Mouse (Mus musculus): ENCODE data around the gene Tmed10. TPM values are rescaled to one million over a fixed set of nuclear protein-coding genes. Genes with fewer than 3 reads are reported as not detected.
A peak's percentile ranks its signal among the peaks of the same experiment; 100 is the strongest.

The Tmed10 gene
- polyA plus RNA-seq, 1 experiment from 2014 or later: 266 TPM

DNA sequence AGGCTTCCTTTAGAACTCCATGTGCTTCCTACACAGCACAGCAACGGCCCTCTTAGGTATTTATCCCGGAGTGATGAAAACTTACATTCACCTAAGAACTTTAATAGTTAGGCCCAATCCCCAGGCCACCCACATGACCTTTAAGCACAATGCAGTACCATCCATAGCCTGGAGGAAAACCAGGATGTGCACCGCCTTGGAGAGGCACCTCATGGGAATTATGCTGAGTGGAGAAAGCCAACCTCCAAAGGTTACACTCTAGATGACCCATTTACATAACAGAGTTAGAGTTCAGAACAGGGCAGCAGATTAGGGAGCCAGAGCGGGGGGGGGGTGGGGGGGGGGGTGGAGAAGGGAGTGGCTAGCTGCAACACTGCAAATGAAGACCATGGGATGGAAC, 32.3 kb downstream of the Tmed10 start:
- peaks cover 7% of the 10 kb centered on the region for H3K4me1 ChIP-seq (ENCODE audit: control insufficient read depth, insufficient read depth, low read length)
- H3K27me3 ChIP-seq (ENCODE audit: control insufficient read depth, insufficient read depth, low read length): no peaks in the 10 kb centered on the region
- ATAC-seq (ENCODE audit: low FRiP score): no peak
- H3K4me2 ChIP-seq: no peak overlapping the region
- no peaks in the 10 kb centered on the region for H3K9me3 ChIP-seq (ENCODE audit: control insufficient read depth, low read length)
- DNase-seq (ENCODE audit: low spot score, missing footprints): no peak
- no peak overlapping the region for H3K9ac ChIP-seq (ENCODE audit: low read length)
- peaks cover 3% of the 10 kb centered on the region; the same call in 1 of the 2 replicates for H3K36me3 ChIP-seq (ENCODE audit: control insufficient read depth, insufficient read depth, low read length)
- no peak overlapping the region for H3K4me3 ChIP-seq (ENCODE audit: low read depth, low read length)
- WGBS: 73% methylated on average over 4 of the region's 4 CpGs
- H3K27ac ChIP-seq (ENCODE audit: low read depth, low read length): no peak overlapping the region

DNA sequence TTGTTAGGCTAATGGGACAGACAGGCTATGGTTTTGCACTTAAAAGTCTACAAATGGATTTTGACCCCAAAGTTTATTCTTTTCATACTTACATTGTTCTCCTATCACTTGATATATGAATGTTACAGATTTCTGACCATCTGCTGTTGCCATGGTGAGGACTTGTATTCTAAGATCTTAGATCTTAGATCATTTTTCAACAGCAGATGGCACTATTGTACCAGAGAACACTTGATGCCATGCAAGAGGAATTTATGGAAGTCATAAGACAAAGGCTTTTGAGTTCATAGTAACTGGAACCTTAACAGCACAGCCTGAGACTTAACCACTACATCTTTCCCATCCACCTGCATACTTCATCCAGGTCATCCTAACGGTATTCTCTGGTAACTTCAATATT, 33.5 kb downstream of the Tmed10 start:
- H3K4me2 ChIP-seq: no peak overlapping the region
- H3K27me3 ChIP-seq (ENCODE audit: control insufficient read depth, insufficient read depth, low read length): no peaks in the 10 kb centered on the region
- WGBS: 73% methylated on average over 1 of the region's 1 CpGs
- no peak overlapping the region for H3K9ac ChIP-seq (ENCODE audit: low read length)
- H3K4me3 ChIP-seq (ENCODE audit: low read depth, low read length): no peak overlapping the region
- DNase-seq (ENCODE audit: low spot score, missing footprints) (peak; percentile 91), ATAC-seq (ENCODE audit: low FRiP score) (no peak)
- peaks cover 3% of the 10 kb centered on the region; the same call in 1 of the 2 replicates for H3K36me3 ChIP-seq (ENCODE audit: control insufficient read depth, insufficient read depth, low read length)
- no peaks in the 10 kb centered on the region for H3K9me3 ChIP-seq (ENCODE audit: control insufficient read depth, low read length)
- peaks cover 7% of the 10 kb centered on the region for H3K4me1 ChIP-seq (ENCODE audit: control insufficient read depth, insufficient read depth, low read length)
- H3K27ac ChIP-seq (ENCODE audit: low read depth, low read length): no peak overlapping the region; the same call in 1 of the 2 replicates

DNA sequence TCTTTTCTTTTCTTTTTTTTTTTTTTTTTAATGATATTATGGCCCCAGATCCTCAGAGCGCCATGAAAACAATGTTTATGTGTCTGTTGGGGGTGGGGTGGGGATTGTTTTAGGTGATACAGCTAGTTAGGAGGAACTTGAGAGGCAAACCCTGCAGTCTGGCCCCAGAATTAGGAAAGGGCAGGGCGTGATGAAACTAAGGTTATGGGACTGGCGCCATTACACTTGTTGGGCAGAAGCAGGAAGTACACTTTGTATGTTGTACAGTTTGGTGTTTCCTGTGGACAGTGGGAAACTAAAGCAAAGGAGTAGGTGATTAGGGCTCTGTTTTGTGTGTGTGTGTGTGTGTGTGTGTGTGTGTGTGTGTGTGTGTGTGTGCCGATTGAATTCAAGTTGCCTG, 34.7 kb downstream of the Tmed10 start:
- ATAC-seq (ENCODE audit: low FRiP score) (no peak), DNase-seq (ENCODE audit: low spot score, missing footprints) (peak; percentile 86)
- no peaks in the 10 kb centered on the region for H3K27me3 ChIP-seq (ENCODE audit: control insufficient read depth, insufficient read depth, low read length)
- peaks cover 7% of the 10 kb centered on the region for H3K4me1 ChIP-seq (ENCODE audit: control insufficient read depth, insufficient read depth, low read length)
- H3K36me3 ChIP-seq (ENCODE audit: control insufficient read depth, insufficient read depth, low read length): no peaks in the 10 kb centered on the region
- H3K4me2 ChIP-seq: peak overlapping the region; percentile 75
- no peak overlapping the region; the same call in 1 of the 2 replicates for H3K4me3 ChIP-seq (ENCODE audit: low read depth, low read length)
- no peak overlapping the region for H3K27ac ChIP-seq (ENCODE audit: low read depth, low read length)
- WGBS: 52% methylated on average over 4 of the region's 4 CpGs
- H3K9ac ChIP-seq (ENCODE audit: low read length): no peak overlapping the region
- no peaks in the 10 kb centered on the region for H3K9me3 ChIP-seq (ENCODE audit: control insufficient read depth, low read length)

DNA sequence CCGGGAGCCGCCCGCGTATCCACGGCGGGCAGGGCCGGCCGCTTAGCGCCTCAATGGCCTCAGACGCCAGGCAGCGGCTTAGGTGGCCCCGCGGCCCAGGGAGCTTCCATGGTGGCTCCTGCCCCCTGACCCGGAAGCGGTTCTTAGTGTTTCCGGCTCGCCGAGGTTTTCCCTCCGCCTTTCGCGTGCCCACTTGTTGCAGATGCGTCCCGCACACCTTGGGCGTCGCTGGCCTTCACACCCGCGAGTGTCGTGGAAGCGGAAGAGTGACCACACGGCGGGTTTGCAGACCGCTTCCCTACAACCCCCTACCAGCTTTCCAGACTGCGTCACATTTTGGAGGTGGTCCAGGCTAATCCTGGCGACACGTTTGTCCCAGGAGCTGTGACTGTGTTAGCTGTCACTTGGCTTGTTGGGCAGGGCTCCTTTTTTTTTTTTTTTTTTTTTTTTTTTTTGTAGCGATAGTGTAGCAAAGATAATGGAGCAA, 35.4 kb downstream of the Tmed10 start, which contains the start of gene Nek9:
TSS of gene Nek9 (minus strand) at position 120 of the 487 bp plus-strand sequence.
- peaks cover 7% of the 10 kb centered on the region for H3K4me1 ChIP-seq (ENCODE audit: control insufficient read depth, insufficient read depth, low read length)
- peak within 1 kb of the TSS; percentile 75 for H3K4me2 ChIP-seq
- ATAC-seq (ENCODE audit: low FRiP score) (peak; percentile 90), DNase-seq (ENCODE audit: low spot score, missing footprints) (peak; percentile 100)
- H3K27me3 ChIP-seq (ENCODE audit: control insufficient read depth, insufficient read depth, low read length): no peaks in the 10 kb centered on the region
- peak within 1 kb of the TSS; percentile 95 for H3K4me3 ChIP-seq (ENCODE audit: low read depth, low read length)
- peak within 1 kb of the TSS; percentile 99 for H3K9ac ChIP-seq (ENCODE audit: low read length)
- WGBS: under 1% methylated on average over 36 of the region's 36 CpGs
- H3K36me3 ChIP-seq (ENCODE audit: control insufficient read depth, insufficient read depth, low read length): peaks cover 4% of the 10 kb centered on the region; the same call in 1 of the 2 replicates
- H3K9me3 ChIP-seq (ENCODE audit: control insufficient read depth, low read length): no peaks in the 10 kb centered on the region
- peak within 1 kb of the TSS; percentile 84 for H3K27ac ChIP-seq (ENCODE audit: low read depth, low read length)

DNA sequence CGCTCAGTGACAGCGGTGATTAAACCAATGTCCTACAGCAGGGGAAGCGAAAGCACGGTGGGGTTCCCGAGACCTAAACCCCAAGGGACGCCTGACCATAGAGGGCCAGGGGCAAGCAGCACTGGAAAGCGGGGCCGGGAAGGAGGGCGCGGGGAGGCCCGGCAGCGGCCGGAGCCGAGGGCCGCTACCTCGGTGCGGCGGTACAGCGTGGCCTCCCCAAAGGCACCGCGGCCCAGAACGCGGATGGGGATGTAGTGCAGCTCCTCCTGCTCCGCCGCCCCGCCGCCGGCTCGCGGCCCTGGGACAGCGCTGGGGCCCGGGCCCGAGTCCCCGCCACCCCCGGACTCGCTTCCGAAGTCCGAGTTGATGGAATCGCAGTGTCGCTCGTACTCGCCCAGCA, 35.8 kb downstream of the Tmed10 start:
- ATAC-seq (ENCODE audit: low FRiP score) (peak; percentile 73), DNase-seq (ENCODE audit: low spot score, missing footprints) (no peak)
- H3K4me2 ChIP-seq: peak overlapping the region; percentile 75
- H3K4me3 ChIP-seq (ENCODE audit: low read depth, low read length): peak overlapping the region; percentile 95
- WGBS: under 1% methylated on average over 28 of the region's 42 CpGs
- peak overlapping the region; percentile 84 for H3K27ac ChIP-seq (ENCODE audit: low read depth, low read length)
- H3K9me3 ChIP-seq (ENCODE audit: control insufficient read depth, low read length): no peaks in the 10 kb centered on the region
- H3K36me3 ChIP-seq (ENCODE audit: control insufficient read depth, insufficient read depth, low read length): peaks cover 4% of the 10 kb centered on the region; the same call in 1 of the 2 replicates
- H3K9ac ChIP-seq (ENCODE audit: low read length): peak overlapping the region; percentile 99
- no peaks in the 10 kb centered on the region for H3K27me3 ChIP-seq (ENCODE audit: control insufficient read depth, insufficient read depth, low read length)
- H3K4me1 ChIP-seq (ENCODE audit: control insufficient read depth, insufficient read depth, low read length): peaks cover 7% of the 10 kb centered on the region

DNA sequence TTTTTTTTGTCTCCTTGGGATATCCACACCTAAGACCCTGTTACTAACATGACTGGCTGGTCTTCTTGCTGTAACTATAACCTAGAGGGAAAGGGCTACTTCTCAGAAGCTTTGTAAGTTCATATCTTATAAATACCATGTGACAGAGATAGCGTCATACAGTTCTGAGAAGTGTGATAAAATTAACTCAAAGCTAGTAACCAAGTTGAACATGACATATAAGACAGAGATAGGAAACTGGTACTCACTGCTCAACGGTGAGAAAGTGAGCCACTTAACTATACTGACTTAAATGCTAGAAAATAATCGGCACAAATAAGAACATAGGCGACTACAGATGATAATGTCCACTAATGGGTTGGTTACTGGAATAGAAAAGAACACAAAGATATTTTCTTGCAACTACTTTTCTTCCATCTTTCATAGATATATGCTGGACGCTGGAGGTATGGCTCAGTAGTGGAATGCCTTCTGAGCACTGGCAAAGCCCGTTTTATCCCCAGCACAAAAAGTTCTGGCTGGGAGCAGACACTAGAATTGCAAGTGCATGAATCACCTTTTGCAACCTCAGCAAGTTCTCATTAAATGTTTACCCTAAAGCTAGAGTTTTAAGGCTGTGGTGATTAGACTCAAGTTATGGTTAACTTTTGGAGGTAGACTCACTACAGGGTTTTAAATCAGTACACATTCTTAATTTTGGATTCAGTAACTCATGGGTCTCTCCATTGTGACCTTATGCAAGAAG, 36.9 kb downstream of the Tmed10 start:
- Histone ChIP-seq H3K9me3 (ENCODE audit: control insufficient read depth, low read length) (no peaks in the 10 kb centered on the region), H3K9ac (ENCODE audit: low read length) (no peak overlapping the region; the same call in 1 of the 2 replicates), H3K27me3 (ENCODE audit: control insufficient read depth, insufficient read depth, low read length) (no peaks in the 10 kb centered on the region), H3K4me3 (ENCODE audit: low read depth, low read length) (peak overlapping the region; percentile 95; the same call in 1 of the 2 replicates), H3K4me2 (peak overlapping the region; percentile 75; the same call in 1 of the 2 replicates), H3K36me3 (ENCODE audit: control insufficient read depth, insufficient read depth, low read length) (peaks cover 4% of the 10 kb centered on the region; the same call in 1 of the 2 replicates), H3K27ac (ENCODE audit: low read depth, low read length) (no peak overlapping the region), H3K4me1 (ENCODE audit: control insufficient read depth, insufficient read depth, low read length) (peaks cover 7% of the 10 kb centered on the region)
- ATAC-seq (ENCODE audit: low FRiP score) (no peak), DNase-seq (ENCODE audit: low spot score, missing footprints) (no peak)
- WGBS: 86% methylated on average over 6 of the region's 6 CpGs

DNA sequence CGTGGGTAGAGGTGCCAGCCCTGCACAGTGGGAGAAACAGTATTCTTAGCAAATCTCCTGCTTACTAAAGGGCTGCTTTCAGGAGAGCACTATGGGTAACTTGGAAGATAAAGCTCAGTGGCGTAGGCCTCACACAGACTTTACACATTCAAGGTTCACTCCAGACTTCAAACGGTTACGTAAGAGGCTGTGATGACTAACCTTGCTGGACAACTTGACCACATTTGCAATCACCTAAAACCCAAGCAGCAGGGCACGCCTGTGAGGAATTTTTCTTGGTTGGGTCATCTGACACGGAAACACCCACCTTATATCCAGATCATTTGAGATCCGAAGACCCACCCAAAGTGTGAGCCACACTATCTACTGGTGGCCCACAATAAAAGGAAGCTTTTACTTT, 44.5 kb downstream of the Tmed10 start:
- no peak overlapping the region for H3K4me3 ChIP-seq (ENCODE audit: low read depth, low read length)
- H3K27ac ChIP-seq (ENCODE audit: low read depth, low read length): no peak overlapping the region
- H3K9ac ChIP-seq (ENCODE audit: low read length): no peak overlapping the region
- no peaks in the 10 kb centered on the region for H3K4me1 ChIP-seq (ENCODE audit: control insufficient read depth, insufficient read depth, low read length)
- no peaks in the 10 kb centered on the region for H3K27me3 ChIP-seq (ENCODE audit: control insufficient read depth, insufficient read depth, low read length)
- peaks cover 12% of the 10 kb centered on the region for H3K36me3 ChIP-seq (ENCODE audit: control insufficient read depth, insufficient read depth, low read length)
- no peak overlapping the region for H3K4me2 ChIP-seq
- DNase-seq (ENCODE audit: low spot score, missing footprints): no peak
- no peaks in the 10 kb centered on the region for H3K9me3 ChIP-seq (ENCODE audit: control insufficient read depth, low read length)
- ATAC-seq (ENCODE audit: low FRiP score): no peak
- 93% methylated on average over 7 of the region's 7 CpGs for WGBS

DNA sequence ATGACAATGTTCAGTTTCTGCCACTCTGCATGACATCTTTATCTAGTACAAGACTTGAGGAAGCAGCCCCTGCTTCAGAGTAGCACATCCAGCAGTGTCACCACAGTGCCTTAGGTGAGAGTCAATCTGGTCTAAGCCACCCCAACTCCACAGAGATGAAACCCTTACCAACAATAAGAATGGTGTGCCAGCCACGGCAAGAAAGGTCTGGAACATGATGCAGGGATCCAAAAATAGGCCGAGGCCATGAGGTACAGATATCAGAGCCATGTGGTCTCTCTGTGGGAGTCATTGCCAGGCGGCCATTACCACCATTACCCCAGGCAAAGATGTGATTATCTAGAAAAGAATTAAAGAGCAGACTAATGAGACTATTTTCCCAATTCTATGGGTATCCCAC, 66.0 kb downstream of the Tmed10 start:
- ATAC-seq (ENCODE audit: low FRiP score): no peak
- DNase-seq (ENCODE audit: low spot score, missing footprints): no peak
- H3K27me3 ChIP-seq (ENCODE audit: control insufficient read depth, insufficient read depth, low read length): no peaks in the 10 kb centered on the region
- H3K4me3 ChIP-seq (ENCODE audit: low read depth, low read length): no peak overlapping the region
- WGBS: 92% methylated on average over 3 of the region's 3 CpGs
- H3K9ac ChIP-seq (ENCODE audit: low read length): no peak overlapping the region
- no peak overlapping the region for H3K4me2 ChIP-seq
- no peaks in the 10 kb centered on the region for H3K9me3 ChIP-seq (ENCODE audit: control insufficient read depth, low read length)
- no peaks in the 10 kb centered on the region for H3K4me1 ChIP-seq (ENCODE audit: control insufficient read depth, insufficient read depth, low read length)
- no peak overlapping the region for H3K27ac ChIP-seq (ENCODE audit: low read depth, low read length)
- H3K36me3 ChIP-seq (ENCODE audit: control insufficient read depth, insufficient read depth, low read length): peaks cover 27% of the 10 kb centered on the region; the same call in 1 of the 2 replicates

DNA sequence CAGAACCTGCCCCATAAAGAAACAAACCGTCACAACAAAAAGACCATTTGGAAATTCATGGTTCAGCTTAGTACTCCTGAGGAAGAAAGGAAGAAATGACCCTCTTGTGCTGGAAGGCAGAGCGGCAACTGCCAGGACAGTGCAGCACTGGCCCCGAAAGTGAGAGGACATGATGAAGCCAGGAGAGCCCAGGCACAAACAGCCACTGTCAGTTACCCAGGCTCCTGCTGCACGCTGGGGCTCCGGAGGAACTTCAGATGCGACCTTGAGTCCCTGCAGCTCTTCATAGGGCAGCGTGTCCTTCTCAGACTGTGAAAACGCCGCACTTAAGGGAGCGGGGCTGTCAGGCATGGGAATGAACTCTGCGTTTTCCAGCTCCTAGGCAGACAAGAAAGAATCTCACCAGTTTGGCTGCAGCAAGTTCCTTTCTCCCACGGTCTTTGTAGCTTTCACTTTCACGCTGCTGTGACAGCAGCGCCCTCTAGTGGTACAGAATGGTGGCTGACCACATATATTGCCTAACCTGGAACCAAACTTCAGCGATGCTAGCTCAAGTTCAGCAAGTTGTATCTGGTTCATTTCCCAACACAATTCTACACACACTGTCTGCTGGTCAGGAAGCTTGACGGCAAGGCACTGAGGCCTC, 69.3 kb downstream of the Tmed10 start:
- Histone ChIP-seq H3K27ac (ENCODE audit: low read depth, low read length) (no peak overlapping the region), H3K4me2 (no peak overlapping the region), H3K9me3 (ENCODE audit: control insufficient read depth, low read length) (no peaks in the 10 kb centered on the region), H3K9ac (ENCODE audit: low read length) (no peak overlapping the region), H3K27me3 (ENCODE audit: control insufficient read depth, insufficient read depth, low read length) (no peaks in the 10 kb centered on the region), H3K4me3 (ENCODE audit: low read depth, low read length) (no peak overlapping the region), H3K36me3 (ENCODE audit: control insufficient read depth, insufficient read depth, low read length) (peaks cover 30% of the 10 kb centered on the region), H3K4me1 (ENCODE audit: control insufficient read depth, insufficient read depth, low read length) (no peaks in the 10 kb centered on the region)
- ATAC-seq (ENCODE audit: low FRiP score): no peak
- WGBS: 53% methylated on average over 16 of the region's 16 CpGs
- peak; percentile 98 for DNase-seq (ENCODE audit: low spot score, missing footprints)
